Mouse (Mus musculus): ENCODE measurements around the gene Hist1h1d. TPM values are rescaled to one million over a fixed set of nuclear protein-coding genes. Genes with fewer than 3 reads are reported as not detected.
"Not testable (repeated sequence)": the region's sequence is repeated elsewhere in the genome, so short reads cannot be mapped to it uniquely, and the experiment has no call there.

Hist1h1d gene
- polyA plus RNA-seq, 1 experiment from 2014 or later, result 0.79 TPM

GRCm38 (mm10) chr13:23570261-23571021 lies 17.4 kb downstream of the Hist1h1d start:
- H3K36me3 ChIP-seq (ENCODE audit: control insufficient read depth, insufficient read depth, low read length); H3K4me1 ChIP-seq (replicated peaks; ENCODE audit: control insufficient read depth, insufficient read depth, low read length); H3K9me3 ChIP-seq (ENCODE audit: control insufficient read depth, low read length); H3K27me3 ChIP-seq (ENCODE audit: control insufficient read depth, insufficient read depth, low read depth, low read length): not testable (repeated sequence)
- Histone ChIP-seq H3K27ac (ENCODE audit: low read length) (peak overlapping the region; percentile 98), H3K4me3 (ENCODE audit: low read length) (peak overlapping the region; percentile 44), H3K4me2 (ENCODE audit: low read depth, low read length) (peak overlapping the region; percentile 42), H3K9ac (ENCODE audit: low read length) (peak overlapping the region; percentile 62)
- peak; percentile 6; the same call in 1 of the 2 replicates for ATAC-seq (ENCODE audit: low read depth)
- under 1% methylated on average over 15 of the region's 41 CpGs for WGBS

GRCm38 (mm10) chr13:23571022-23571503 lies 18.0 kb downstream of the Hist1h1d start, which contains the start of the genes Hist1h2ae and Hist1h2bg:
Gene Hist1h2ae, minus strand, starts transcription at chr13:23571220.
Gene Hist1h2bg, plus strand, starts transcription at chr13:23571396.
- peaks cover 2% of the 10 kb centered on the region; the same call in 1 of the 2 replicates for H3K4me1 ChIP-seq (replicated peaks; ENCODE audit: control insufficient read depth, insufficient read depth, low read length)
- peak within 1 kb of the TSS; percentile 85 for H3K4me2 ChIP-seq (ENCODE audit: low read depth, low read length)
- H3K9ac ChIP-seq (ENCODE audit: low read length), result peak within 1 kb of the TSS; percentile 70
- H3K4me3 ChIP-seq (ENCODE audit: low read length), result peak within 1 kb of the TSS; percentile 52
- no peaks in the 10 kb centered on the region for H3K9me3 ChIP-seq (ENCODE audit: control insufficient read depth, low read length)
- H3K36me3 ChIP-seq (ENCODE audit: control insufficient read depth, insufficient read depth, low read length), result no peaks in the 10 kb centered on the region
- ATAC-seq (ENCODE audit: low read depth), result peak; percentile 89
- H3K27ac ChIP-seq (ENCODE audit: low read length), result peak within 1 kb of the TSS; percentile 98
- under 1% methylated on average over 18 of the region's 18 CpGs for WGBS
- no peaks in the 10 kb centered on the region for H3K27me3 ChIP-seq (ENCODE audit: control insufficient read depth, insufficient read depth, low read depth, low read length)

- H3K4me1 ChIP-seq (replicated peaks; ENCODE audit: control insufficient read depth, insufficient read depth, low read length); H3K27me3 ChIP-seq (ENCODE audit: control insufficient read depth, insufficient read depth, low read depth, low read length); H3K36me3 ChIP-seq (ENCODE audit: control insufficient read depth, insufficient read depth, low read length); ATAC-seq (ENCODE audit: low read depth); H3K9me3 ChIP-seq (ENCODE audit: control insufficient read depth, low read length): not testable (repeated sequence)
- Histone ChIP-seq H3K4me3 (ENCODE audit: low read length) (peak overlapping the region; percentile 52), H3K9ac (ENCODE audit: low read length) (peak overlapping the region; percentile 70), H3K4me2 (ENCODE audit: low read depth, low read length) (peak overlapping the region; percentile 85), H3K27ac (ENCODE audit: low read length) (peak overlapping the region; percentile 98)
- WGBS, result 0% methylated on average over 11 of the region's 34 CpGs
Observed at GRCm38 (mm10) chr13:23571504-23572217, 18.6 kb downstream of the Hist1h1d start.

GRCm38 (mm10) chr13:23572218-23573033 lies 19.4 kb downstream of the Hist1h1d start:
- Histone ChIP-seq H3K4me1 (replicated peaks; ENCODE audit: control insufficient read depth, insufficient read depth, low read length) (peaks cover 8% of the 10 kb centered on the region; the same call in 1 of the 2 replicates), H3K9ac (ENCODE audit: low read length) (peak overlapping the region; percentile 70), H3K4me3 (ENCODE audit: low read length) (peak overlapping the region; percentile 52), H3K4me2 (ENCODE audit: low read depth, low read length) (peak overlapping the region; percentile 85), H3K27ac (ENCODE audit: low read length) (peak overlapping the region; percentile 98), H3K27me3 (ENCODE audit: control insufficient read depth, insufficient read depth, low read depth, low read length) (no peaks in the 10 kb centered on the region), H3K36me3 (ENCODE audit: control insufficient read depth, insufficient read depth, low read length) (no peaks in the 10 kb centered on the region), H3K9me3 (ENCODE audit: control insufficient read depth, low read length) (no peaks in the 10 kb centered on the region)
- no peak for ATAC-seq (ENCODE audit: low read depth)
- WGBS, result 15% methylated on average over 2 of the region's 2 CpGs

- Histone ChIP-seq H3K4me2 (ENCODE audit: low read depth, low read length) (peak overlapping the region; percentile 85), H3K4me3 (ENCODE audit: low read length) (peak overlapping the region; percentile 52), H3K9ac (ENCODE audit: low read length) (peak overlapping the region; percentile 70), H3K27ac (ENCODE audit: low read length) (peak overlapping the region; percentile 91)
- not testable (repeated sequence) for H3K27me3 ChIP-seq (ENCODE audit: control insufficient read depth, insufficient read depth, low read depth, low read length); H3K4me1 ChIP-seq (replicated peaks; ENCODE audit: control insufficient read depth, insufficient read depth, low read length); H3K36me3 ChIP-seq (ENCODE audit: control insufficient read depth, insufficient read depth, low read length); H3K9me3 ChIP-seq (ENCODE audit: control insufficient read depth, low read length); ATAC-seq (ENCODE audit: low read depth)
- WGBS, result 3% methylated on average over 17 of the region's 20 CpGs
Observed at GRCm38 (mm10) chr13:23573034-23573897, 20.2 kb downstream of the Hist1h1d start.

GRCm38 (mm10) chr13:23573898-23574524 lies 20.9 kb downstream of the Hist1h1d start, which contains the start of the genes Hist1h2bf and Hist1h2ad:
Gene Hist1h2bf, minus strand, starts transcription at chr13:23574196.
Gene Hist1h2ad, plus strand, starts transcription at chr13:23574381.
- 0% methylated on average over 27 of the region's 42 CpGs for WGBS
- not testable (repeated sequence) for H3K36me3 ChIP-seq (ENCODE audit: control insufficient read depth, insufficient read depth, low read length); H3K4me1 ChIP-seq (replicated peaks; ENCODE audit: control insufficient read depth, insufficient read depth, low read length); H3K27me3 ChIP-seq (ENCODE audit: control insufficient read depth, insufficient read depth, low read depth, low read length); H3K9me3 ChIP-seq (ENCODE audit: control insufficient read depth, low read length)
- Histone ChIP-seq H3K27ac (ENCODE audit: low read length) (peak within 1 kb of the TSS; percentile 91), H3K9ac (ENCODE audit: low read length) (peak within 1 kb of the TSS; percentile 70), H3K4me3 (ENCODE audit: low read length) (peak within 1 kb of the TSS; percentile 52), H3K4me2 (ENCODE audit: low read depth, low read length) (peak within 1 kb of the TSS; percentile 85)
- ATAC-seq (ENCODE audit: low read depth), result peak; percentile 89

GRCm38 (mm10) chr13:23574546-23575170 lies 21.6 kb downstream of the Hist1h1d start:
- H3K36me3 ChIP-seq (ENCODE audit: control insufficient read depth, insufficient read depth, low read length); H3K9me3 ChIP-seq (ENCODE audit: control insufficient read depth, low read length); H3K27me3 ChIP-seq (ENCODE audit: control insufficient read depth, insufficient read depth, low read depth, low read length); H3K4me1 ChIP-seq (replicated peaks; ENCODE audit: control insufficient read depth, insufficient read depth, low read length): not testable (repeated sequence)
- Histone ChIP-seq H3K4me3 (ENCODE audit: low read length) (peak overlapping the region; percentile 37), H3K27ac (ENCODE audit: low read length) (peak overlapping the region; percentile 91), H3K4me2 (ENCODE audit: low read depth, low read length) (peak overlapping the region; percentile 55), H3K9ac (ENCODE audit: low read length) (peak overlapping the region; percentile 53; the same call in 1 of the 2 replicates)
- 2% methylated on average over 4 of the region's 39 CpGs for WGBS
- ATAC-seq (ENCODE audit: low read depth), result peak; percentile 0; the same call in 1 of the 2 replicates
